Mouse (Mus musculus) thymus, adult 18-20 months (tissue): ENCODE data around the gene Map4k4.
A peak's percentile ranks its signal among the peaks of the same experiment; 100 is the strongest.

ENCODE experiments used
- DNase-seq, 2 experiments: peaks; one replicate each; pipeline ENCODE4 v3.0.0; 2022; ENCODE audit warnings: mixed read lengths in 2 of 2

Map4k4 gene

GRCm38 (mm10) chr1:39901063-39901811, 524 bp downstream of the Map4k4 start:
- DNase-seq: peak in 1 of 2 experiments; percentile 55

GRCm38 (mm10) chr1:39901851-39902703, 1.4 kb downstream of the Map4k4 start:
- DNase-seq: peak in 1 of 2 experiments; percentile 35

- no peak for DNase-seq
These were observed 2.0 kb downstream of the Map4k4 start for GRCm38 (mm10) chr1:39902704-39903151.

GRCm38 (mm10) chr1:39904720-39905119, 4.0 kb downstream of the Map4k4 start:
- DNase-seq: no peak

- no peak for DNase-seq
These were observed 6.2 kb downstream of the Map4k4 start for GRCm38 (mm10) chr1:39906921-39907320.

GRCm38 (mm10) chr1:39908976-39909375, 8.3 kb downstream of the Map4k4 start:
- no peak for DNase-seq

GRCm38 (mm10) chr1:39911446-39911845, 10.7 kb downstream of the Map4k4 start:
- DNase-seq: no peak

GRCm38 (mm10) chr1:39913256-39913655, 12.5 kb downstream of the Map4k4 start:
- DNase-seq: no peak

- no peak for DNase-seq
These were observed 15.4 kb downstream of the Map4k4 start for GRCm38 (mm10) chr1:39916144-39916543.

- peak in 1 of 2 experiments; percentile 63 for DNase-seq
These were observed 17.3 kb downstream of the Map4k4 start for GRCm38 (mm10) chr1:39917855-39918516.

- no peak for DNase-seq
These were observed 17.9 kb downstream of the Map4k4 start for GRCm38 (mm10) chr1:39918517-39919115.

GRCm38 (mm10) chr1:39920616-39921015, 19.9 kb downstream of the Map4k4 start:
- no peak for DNase-seq

GRCm38 (mm10) chr1:39921996-39922395, 21.3 kb downstream of the Map4k4 start:
- no peak for DNase-seq

GRCm38 (mm10) chr1:39922714-39923113, 22.0 kb downstream of the Map4k4 start:
- DNase-seq: peak in 1 of 2 experiments; percentile 60

GRCm38 (mm10) chr1:39923395-39924337, 23.0 kb downstream of the Map4k4 start:
- DNase-seq: peak in 1 of 2 experiments; percentile 54

- no peak for DNase-seq
These were observed 30.3 kb downstream of the Map4k4 start for GRCm38 (mm10) chr1:39931055-39931454.

- DNase-seq: no peak
These were observed 31.6 kb downstream of the Map4k4 start for GRCm38 (mm10) chr1:39932216-39932739.

- no peak for DNase-seq
These were observed 32.2 kb downstream of the Map4k4 start for GRCm38 (mm10) chr1:39932922-39933321.

GRCm38 (mm10) chr1:39934954-39935353, 34.2 kb downstream of the Map4k4 start:
- DNase-seq: peak in 1 of 2 experiments; percentile 51

GRCm38 (mm10) chr1:39935616-39936015, 34.9 kb downstream of the Map4k4 start:
- DNase-seq: no peak

GRCm38 (mm10) chr1:39936332-39936802, 35.7 kb downstream of the Map4k4 start:
- peak; percentile 59 to 76 for DNase-seq
